Mouse (Mus musculus): Measurements from ENCODE around the gene Nkx1-1.

Gene Nkx1-1

DNA sequence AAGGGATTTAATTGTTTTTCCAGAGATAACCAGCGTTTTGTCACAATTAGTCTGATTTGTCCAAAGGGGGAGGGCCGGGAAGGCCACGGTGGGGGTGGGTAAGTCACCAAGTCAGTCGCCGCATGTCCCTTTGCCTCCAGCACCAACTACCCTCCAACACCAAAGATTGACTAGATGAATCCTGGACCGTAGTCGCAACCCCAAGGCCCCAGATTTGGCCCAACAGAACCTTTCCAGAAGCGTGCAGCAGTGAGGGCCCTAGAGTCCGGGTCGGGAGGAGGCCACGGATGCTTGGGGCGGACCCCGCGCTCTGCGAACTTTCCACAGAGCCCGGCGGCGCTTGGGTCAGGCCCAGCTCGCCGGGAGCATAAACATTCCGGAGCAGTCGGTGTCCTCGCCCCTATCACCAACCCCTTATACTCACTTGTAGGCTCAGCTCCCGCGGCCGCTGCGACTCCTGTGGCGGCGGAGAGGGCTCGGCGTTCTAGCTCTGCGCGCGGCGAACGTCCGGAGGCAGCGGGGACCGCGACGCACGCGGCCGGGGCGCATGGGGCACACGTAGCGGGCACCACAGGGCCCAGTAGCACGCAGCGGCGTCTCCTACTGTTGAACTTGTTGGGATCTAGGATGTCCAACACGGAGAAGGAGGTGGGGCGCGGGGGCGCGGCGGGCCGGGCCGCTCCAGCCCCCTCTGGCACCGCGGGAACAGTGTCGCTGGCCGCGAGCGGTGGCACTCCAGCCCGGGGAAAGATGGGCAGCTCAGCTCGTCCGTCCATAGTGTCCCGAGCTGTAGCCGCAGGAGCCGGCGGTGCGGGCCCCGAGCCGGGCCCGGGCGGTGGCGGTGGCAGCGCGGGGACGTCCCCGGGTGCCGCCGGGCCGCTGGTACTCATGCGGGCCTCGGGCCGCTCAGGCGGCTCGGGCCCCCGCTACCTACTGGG lies at the start of gene Nkx1-1:
TSS of gene Nkx1-1 (minus strand) at position 776 of the 938 bp plus-strand sequence.
- DNase-seq (ENCODE audit: low spot score), result no peak

DNA sequence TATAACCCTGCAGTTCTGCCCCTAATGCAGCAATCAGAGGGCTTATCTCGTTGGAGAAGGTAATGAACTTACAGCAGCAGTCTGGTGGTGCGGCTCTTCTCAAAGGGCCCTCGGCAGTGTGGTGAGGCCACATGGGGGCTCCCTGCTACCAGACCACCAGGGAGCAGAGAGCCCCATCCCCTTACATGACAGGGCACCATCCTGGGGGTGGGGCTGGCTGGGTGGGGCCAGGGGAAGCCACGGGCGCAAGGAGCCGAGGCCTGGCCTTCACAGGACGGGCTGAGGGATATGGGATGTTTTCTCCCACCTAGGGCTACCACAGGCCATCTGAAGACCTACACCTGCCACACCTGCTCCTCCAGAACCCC lies 47.5 kb upstream of the Nkx1-1 start:
- DNase-seq (ENCODE audit: low spot score), result no peak

DNA sequence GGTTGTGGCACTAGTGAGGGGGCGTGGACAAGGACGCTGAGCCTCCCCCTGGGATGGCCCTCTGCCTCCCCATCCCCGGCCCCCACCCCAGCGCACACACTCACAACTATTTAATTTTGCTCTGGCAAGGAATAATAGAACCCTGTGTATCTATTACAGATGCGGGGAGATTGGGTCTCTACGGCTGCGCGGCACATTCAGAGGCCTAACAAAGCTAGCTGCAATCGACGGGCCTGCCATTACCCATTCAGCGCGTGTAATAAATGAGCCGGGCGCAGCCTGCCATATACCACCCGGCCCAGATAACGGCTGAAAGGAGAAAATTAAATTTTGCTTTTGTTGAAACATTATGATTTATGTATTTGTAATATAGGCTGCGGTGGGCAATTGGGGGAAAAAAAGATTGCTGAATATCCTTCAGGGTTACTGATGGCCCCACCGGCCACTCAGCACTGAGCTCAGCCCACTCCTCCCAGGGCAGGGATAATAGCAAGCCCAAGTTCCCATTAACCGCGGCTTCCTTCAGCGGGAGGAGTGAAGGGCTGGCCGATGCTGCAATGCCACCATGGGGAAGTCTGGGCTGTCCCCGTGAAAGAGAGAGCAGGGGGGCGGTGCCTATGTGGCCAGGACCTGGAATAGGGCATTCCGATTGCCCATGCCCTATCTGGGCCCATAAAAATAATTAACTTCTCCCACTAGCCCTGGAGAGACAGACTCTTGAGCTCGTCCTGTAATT lies 47.0 kb upstream of the Nkx1-1 start:
- no peak for DNase-seq (ENCODE audit: low spot score)

DNA sequence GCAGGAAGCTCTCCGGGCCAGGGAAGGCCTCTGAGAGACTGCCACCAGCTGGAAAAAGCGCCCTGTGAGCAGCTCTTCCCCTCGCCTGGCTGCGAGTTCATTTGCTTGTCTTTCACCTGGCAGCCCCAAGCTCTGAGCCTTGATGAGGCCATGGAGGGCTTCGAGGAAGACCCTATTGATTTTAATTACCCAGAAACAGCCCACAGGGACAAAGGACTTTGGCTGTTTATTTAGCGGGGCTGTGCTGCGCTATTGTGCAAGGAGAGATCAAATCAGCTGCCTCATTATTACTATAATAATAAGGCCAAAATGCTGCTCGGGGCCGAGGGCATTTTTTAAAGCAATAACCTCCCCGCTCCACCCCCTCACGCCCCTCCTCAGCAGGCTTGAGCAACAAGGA lies 31.7 kb upstream of the Nkx1-1 start:
- DNase-seq (ENCODE audit: low spot score), result no peak

DNA sequence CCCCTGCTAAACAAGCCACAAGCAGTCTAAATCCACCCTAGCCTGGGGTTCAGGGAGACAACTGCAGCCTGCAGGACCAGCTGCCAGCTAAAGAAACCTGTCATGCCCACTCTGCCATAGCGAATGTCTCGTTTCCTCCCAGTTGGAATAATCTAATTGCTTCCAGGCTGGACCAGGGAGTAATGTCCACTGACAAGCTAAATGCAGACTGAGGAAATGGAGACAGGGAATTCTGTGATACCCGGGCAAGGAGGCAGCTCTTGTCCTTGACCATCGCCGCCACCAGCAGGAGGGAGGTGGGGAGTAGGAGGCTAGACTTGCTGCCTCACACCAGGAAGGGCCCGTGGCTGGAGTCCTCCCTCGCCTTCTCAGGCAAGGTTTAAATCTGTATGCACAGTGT lies 30.6 kb upstream of the Nkx1-1 start:
- DNase-seq (ENCODE audit: low spot score), result no peak

DNA sequence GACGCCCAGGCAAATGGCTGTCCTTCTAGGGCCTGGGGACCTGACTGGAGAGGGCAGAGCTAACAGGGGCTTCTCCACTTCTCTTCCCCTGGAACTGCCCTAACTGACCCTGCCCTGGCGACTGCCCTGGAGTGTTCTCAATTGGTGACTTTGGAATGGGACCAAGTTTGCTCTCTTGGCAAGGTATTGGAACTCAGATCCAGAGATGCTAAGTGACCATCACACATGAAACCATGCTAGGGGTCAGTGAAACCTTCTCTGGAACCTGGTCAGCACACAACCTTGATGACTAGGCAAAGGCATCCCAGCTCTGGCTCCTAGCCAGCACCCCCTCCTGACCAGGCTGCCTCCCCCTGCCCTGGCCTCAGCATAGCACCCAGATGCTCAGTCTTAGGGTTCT lies 25.3 kb upstream of the Nkx1-1 start:
- DNase-seq (ENCODE audit: low spot score), result no peak

DNA sequence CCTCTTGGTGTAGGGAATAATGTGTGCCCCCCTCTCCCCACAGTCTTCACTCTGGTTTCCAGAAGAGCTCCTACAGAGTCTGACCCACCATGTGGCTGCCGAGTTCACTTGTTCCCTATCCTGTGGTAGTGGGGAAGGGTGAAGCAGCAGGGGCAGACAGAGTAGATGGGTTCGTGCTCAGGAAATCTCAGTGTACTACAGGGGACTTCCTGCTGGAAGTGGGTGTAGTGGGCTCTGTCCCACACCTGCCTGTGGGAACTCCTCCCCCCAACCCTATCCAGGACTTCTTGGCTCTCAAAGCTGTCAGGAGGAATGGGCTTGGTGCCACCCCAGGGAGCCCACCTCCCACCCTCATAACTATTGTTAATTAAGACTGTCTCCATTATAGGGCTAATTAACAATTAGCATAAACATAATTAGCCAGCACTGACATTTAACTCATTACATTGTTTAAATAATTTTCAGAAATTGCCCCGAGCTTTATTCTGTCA lies 24.4 kb upstream of the Nkx1-1 start:
- DNase-seq (ENCODE audit: low spot score), result no peak

DNA sequence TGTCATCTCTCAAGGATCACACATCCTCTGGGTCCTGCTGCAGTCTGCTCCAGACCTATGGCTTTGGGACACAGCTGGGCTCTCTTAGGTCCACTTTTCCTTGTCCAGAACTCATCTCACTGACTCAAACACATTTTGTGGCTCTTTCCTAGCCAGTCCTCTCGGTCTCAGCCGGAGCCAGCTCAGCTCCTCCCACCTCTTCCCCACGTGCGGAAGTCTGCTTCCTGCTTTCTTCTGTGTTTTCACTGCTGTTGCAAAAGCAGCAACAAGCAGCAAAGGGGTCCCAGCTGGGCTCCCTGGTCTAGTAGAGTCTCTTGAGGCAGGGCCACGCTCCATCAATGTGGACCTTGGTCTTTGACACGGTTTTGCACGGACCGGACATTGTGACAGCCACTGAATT lies 22.0 kb upstream of the Nkx1-1 start:
- no peak for DNase-seq (ENCODE audit: low spot score)

DNA sequence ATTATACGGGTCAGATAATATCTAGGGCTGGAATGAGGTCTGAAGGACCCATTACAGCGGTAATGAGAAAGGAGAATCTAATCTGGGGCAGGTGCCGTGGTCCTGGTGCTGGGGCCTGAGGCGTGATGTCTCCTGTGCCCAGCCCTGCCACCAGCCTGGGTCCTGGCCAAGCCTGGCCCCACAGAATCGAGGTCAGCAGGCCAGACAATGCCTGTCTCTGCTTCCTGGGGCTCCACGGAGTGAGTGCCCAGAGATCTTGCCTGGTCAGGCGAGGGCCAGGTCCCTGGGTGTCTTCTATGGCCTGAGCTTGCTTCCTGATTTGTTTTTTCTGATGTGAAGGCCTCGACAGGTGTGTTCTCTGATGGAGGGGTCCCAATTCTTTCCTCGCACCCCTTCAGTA lies 10.0 kb upstream of the Nkx1-1 start:
- DNase-seq (ENCODE audit: low spot score), result no peak

DNA sequence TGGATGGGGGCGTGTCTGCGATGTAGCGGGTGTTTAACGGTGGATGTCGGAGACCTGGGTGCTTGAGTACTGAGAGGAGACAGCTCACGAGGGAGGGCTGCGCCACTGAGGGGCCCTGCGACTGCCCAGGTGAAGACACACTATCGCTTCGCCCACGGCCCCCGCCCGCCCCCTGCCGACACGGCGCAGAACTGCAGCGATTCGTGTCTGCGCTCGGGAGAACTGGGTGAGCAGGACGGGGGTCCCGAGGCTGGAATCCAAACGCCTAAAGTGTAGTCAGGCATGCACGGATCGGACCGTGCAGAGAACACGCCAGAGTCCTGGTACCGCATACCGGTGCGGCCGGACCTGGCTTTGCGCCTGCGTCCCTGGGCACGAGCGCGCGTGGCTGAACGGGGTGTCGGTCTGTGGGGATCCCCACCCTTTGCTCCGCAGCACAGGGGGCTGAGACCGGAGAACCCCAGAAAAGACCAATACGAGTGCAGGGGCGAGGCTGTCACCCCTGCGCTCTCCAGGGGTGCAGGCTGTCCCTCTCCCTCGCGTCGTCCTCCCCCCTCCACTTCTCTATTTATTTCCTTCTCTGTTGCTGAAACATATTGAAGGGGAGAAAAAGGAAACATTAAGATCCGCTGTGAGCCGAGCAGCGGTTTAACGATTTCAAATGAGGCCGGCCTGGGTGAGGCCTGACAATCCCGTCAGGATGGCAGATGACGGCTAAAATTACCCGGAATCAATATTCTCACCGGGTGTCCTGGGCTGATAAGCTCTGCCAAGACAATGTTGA lies 9.3 kb upstream of the Nkx1-1 start:
- peak; percentile 28 for DNase-seq (ENCODE audit: low spot score)

DNA sequence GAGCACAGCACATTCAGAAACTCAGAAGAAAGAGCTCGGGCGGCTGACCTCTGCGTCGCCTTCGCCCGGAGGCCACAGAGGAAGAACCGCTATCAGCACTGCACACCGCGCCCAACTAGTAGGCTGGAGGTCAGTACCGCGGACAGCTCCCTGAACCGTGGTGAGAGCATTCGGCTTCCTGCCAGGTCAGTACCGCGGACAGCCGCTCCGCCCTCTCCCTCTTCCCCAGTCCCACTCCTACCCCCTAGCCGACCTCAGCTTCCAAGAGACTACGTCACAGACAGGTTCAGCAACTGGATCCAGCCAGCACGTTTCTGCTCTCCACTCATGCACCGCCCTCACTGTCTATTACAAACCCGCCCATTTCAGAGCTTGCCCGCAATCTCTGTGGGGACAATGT lies 4.4 kb upstream of the Nkx1-1 start:
- peak; percentile 77 for DNase-seq (ENCODE audit: low spot score)

DNA sequence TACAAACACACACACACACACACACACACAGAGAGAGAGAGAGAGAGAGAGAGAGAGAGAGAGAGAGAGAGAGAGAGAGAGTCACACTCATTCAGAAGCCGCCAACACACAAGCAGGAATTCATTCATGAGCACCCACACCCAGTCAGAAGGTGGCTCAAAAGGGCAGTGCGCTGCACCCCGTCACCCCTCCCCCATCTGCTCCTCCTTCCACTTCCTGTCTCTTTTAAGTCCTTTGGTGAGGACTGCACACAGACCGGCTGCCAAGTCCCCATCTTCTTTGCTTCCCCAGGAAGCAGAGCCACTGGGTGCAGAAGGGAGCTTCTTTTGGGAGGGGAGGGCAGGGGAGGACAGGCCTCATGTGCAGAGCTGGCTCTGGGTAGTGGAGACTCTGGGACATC lies 2.2 kb upstream of the Nkx1-1 start:
- DNase-seq (ENCODE audit: low spot score), result no peak

DNA sequence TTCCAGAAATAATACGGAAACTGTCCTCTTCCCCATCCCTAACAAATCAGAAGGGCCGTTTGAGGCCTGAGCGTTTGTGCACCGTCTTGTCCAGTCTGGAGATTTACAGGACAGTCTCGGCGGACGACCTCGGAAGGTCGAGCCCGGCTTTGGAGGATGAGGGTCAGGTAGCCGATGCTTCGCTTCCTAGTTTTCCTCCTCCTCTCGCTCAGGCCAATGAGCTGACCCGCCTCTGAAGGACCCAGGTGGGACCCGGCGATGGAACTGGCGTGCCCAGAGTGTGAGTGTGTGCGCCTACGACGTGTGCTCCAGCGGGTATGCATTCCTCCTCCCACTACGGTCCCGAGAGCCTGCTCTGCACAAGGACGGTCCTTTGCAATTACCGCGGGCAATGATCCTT lies 1.4 kb upstream of the Nkx1-1 start:
- DNase-seq (ENCODE audit: low spot score), result no peak

DNA sequence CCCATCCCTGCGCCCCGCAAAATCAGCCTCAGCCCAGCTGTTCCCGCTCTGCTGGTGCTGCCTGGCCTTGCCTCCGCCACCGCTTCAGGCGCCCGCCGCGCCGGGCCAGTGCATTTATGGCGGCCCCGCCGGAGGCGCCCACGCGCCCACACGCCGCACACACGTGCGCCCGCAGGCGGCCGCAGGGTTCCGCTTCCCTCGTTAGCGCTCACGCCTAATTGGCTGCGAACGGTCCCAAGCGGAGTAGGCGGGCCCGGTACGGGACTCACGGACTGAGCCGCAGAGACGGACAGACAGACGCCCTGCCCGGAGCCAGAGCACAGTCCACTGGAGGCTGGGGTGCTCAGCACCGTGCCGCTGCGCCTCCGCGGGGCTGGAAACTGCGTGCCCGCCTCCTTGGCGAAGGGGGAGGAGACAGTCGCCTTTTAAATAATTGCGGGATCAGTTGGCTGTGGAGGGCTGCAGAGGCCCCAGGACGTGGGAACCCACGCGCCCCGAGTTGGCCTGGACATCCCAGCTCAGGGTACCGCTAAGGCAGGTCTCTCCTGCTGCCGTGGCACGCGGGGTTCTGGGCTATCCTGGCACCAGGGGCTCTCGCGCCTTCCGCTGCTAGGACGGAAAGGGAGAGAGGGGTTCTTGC lies 485 bp upstream of the Nkx1-1 start:
- no peak for DNase-seq (ENCODE audit: low spot score)

DNA sequence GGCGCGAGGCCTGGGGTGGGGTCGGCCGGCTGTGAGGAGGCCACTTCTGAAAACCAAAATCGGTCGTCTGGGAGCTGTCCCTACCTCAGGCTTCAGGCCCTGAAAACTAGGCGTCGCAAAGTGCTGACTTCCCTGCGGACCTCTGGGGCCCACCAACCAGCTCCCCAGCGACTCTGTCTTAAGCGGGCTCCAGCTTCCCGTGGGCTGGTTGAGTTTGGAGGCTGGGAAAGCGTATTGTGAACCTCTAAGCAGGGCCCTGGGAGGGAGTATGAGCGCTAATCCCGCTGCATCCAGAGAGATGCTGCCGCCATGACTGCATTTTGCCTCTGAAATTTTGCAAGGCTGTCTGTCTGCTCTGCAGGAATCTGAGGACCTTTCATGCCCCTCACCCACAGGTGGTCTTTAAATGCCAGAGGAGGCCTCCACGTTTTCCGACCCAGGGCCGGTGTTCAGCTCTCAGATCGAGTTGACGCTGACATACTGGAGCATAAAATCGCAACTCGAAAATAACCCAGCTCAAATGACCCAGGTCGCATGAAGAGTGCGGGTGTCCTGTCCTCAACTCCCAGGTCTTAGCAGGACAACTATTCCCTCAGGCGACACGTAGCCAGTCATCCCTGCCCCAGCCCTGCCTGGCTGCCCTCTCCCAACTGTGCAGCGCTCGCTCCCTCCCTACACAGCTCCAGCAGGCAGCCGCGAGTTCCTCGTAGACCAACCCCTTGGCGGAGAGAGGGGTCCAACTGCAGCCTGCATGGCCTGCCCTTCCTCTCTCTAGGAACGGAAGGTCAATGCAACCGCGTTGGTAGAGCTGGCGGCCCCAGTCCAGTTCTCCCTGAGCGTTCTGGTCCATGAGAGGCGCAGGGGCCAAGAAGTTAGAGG lies 1.5 kb downstream of the Nkx1-1 start:
- no peak for DNase-seq (ENCODE audit: low spot score)

DNA sequence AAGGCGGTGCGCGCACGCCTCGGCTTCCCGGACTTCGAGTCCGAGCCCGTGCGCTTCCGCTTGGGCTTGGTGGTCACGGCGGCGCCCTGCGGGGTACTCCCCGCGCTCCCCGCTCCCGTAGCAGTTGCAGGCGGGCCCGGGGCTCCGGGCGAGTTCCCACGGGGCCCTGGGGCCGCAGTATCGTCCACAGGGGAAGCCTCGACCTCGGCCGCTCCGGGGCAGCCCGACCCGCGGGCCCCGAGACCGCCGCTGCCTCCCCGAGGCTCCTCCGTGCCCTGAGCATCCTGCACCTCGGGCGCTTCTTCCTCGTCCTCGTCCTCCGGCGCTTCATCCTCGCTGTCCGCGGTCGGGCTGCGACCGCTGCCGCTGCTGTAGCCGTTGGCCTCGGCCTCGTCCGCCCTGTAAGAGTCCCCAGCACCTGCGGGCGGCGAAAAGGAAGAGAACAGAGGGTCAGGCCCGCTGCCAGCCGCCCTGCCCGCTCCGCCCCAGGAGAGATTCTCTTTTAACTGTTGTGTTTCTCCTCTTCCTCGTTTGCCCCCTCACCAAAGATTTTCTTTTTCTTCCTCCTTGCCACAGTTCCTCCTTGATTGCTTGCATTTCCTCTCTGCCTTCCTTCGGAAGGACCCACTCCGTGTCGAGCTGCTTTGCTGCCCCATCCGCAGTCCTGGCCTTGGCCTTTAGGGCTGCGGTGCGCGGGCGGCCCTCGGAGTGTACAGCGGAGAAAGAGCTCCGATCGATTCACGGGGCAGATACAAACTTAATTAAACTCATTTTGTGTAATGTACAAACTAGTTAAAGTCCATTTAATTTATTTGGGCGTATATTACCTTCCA lies 2.4 kb downstream of the Nkx1-1 start:
- DNase-seq (ENCODE audit: low spot score), result no peak

DNA sequence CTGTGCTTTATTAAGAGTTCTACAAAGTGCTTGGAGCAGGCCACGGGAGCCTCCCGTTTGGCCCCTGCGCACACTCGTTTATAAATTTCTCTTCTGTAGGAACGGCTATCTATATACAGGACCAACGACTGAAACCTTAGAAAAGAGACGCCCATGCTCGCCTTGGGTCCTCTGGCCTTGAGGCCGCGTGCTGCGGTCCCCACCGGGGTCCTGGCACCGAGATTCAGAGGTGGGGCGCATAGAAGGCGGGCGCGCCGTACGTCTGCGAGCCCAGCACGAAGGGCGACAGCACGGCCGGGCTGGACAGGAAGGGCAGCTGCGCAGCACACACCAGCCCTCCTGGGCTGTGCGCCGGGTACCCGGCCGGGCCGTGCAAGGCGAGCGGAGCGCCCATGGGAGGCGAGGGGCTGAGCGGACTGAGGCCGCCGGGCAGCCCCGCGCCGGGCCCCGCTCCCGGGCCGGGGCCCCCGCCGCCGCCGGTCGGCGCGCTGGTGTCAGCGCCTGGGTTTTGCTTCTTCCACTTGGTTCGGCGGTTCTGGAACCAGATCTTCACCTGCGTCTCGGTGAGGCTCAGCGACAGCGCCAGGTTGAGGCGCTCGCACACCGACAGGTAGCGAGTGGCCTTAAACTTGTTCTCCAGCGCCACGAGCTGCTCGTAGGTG lies 3.1 kb downstream of the Nkx1-1 start:
- no peak for DNase-seq (ENCODE audit: low spot score)

DNA sequence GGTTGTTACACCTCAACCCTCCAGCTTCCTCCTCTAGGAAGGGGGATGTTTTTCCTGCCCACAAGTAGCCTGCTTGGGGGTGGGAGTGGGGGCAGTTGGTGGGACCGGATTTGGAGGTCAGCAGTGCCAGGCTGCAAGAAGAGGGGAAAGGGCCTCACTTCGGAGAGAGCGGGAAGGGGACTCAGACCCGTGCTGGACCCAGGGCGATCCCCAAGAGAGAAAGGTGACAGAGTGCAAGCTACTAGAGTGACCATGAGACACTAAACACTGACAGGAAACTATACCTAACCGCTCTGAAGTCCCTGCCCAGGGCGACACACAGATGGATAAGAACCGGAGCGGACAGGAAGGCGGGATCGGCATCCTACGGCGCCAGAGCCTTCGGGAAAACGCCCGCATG lies 3.7 kb downstream of the Nkx1-1 start:
- DNase-seq (ENCODE audit: low spot score), result no peak

DNA sequence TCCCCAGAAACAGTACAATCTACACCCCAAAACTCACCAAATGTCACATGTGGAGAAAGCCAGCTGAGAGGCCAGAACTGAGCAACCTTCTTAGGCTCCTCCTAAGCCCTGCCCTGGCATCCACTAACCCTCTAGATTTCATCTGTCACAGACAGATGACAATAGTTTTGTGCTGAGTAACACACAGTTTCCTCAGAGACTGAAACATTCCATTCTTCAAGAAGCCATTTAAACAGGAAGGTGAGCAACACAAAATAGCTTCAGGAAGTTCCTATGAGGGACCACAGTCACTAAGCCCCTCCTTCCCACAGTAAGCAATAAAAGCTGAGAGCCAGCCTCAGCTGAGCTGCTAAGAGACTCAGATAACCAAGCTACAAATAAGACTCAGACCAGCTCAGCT lies 6.3 kb downstream of the Nkx1-1 start:
- no peak for DNase-seq (ENCODE audit: low spot score)

DNA sequence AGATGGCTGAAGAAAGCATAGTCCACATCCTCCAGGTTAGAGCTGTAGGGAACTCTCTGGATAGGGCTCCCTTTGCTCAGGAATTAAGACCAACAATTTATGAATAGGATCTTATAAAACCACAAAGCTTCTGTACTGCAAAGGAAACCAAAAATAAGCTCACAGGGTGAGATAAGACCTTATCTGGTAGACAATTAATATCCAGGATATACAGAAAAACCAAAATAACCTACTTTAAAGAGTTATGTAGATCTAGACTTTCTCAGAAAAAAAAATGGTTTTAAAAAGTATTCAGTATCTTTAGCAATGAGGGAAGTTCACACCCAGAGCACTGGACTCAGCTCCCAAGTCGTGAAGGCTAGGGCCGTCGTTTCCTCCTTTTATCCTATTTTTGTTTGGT lies 13.5 kb downstream of the Nkx1-1 start:
- no peak for DNase-seq (ENCODE audit: low spot score)

All from layer of hippocampus, adult 11-12 months (tissue).